Mouse (Mus musculus) midbrain, postnatal 0 days (tissue): ENCODE measurements around the gene Trak1. TPM values are rescaled to one million over a fixed set of nuclear protein-coding genes. Genes with fewer than 3 reads are reported as not detected.

ENCODE experiments used
- ATAC-seq: fragments of 200-750 bp; cut with Nextera tagmentation; 2 replicates; pipeline ENCODE4 v1.8.0; 2017; ENCODE audit warnings: moderate number of reproducible peaks, mild to moderate bottlenecking, moderate TSS enrichment, moderate library complexity; ENCODE audit not compliant: low FRiP score
- DNase-seq: peaks from one replicate; pipeline ENCODE4 v3.0.0-alpha.2; 2015; ENCODE audit warnings: low spot score
- H3K27ac ChIP-seq: fragments of 300-500 bp; sonication (generic); 2 replicates; pipeline ENCODE4 v1.5.1; 2014; ENCODE audit warnings: low read depth, mild to moderate bottlenecking, low read length, mixed read lengths
- H3K27me3 ChIP-seq: fragments of 300-500 bp; sonication (generic); 2 replicates; pipeline ENCODE4 v1.6.1; 2014; ENCODE audit warnings: low read length, control low read depth, mixed read lengths; ENCODE audit not compliant: insufficient read depth
- H3K36me3 ChIP-seq: fragments of 300-500 bp; sonication (generic); 2 replicates; pipeline ENCODE4 v1.6.1; 2014; ENCODE audit warnings: low read length, control low read depth, mixed read lengths; ENCODE audit not compliant: insufficient read depth
- H3K4me1 ChIP-seq: fragments of 300-500 bp; sonication (generic); 2 replicates; pipeline ENCODE4 v1.6.1; 2014; ENCODE audit warnings: mild to moderate bottlenecking, control low read depth, antibody characterized with exemption, low read length, mixed read lengths; ENCODE audit not compliant: insufficient read depth
- H3K4me2 ChIP-seq: fragments of 300-500 bp; sonication (generic); 2 replicates; pipeline ENCODE4 v1.6.1; 2014; ENCODE audit warnings: low read depth, mild to moderate bottlenecking, low read length, mixed read lengths; ENCODE audit not compliant: poor library complexity, severe bottlenecking
- H3K4me3 ChIP-seq: fragments of 300-500 bp; sonication (generic); 2 replicates; pipeline ENCODE4 v1.5.1; 2014; ENCODE audit warnings: low read depth, mild to moderate bottlenecking, low read length, moderate library complexity
- H3K9ac ChIP-seq: fragments of 300-500 bp; sonication (generic); replicated peaks from 2 replicates; pipeline ENCODE4 v1.6.1; 2014; ENCODE audit warnings: mild to moderate bottlenecking, low read length, moderate library complexity, mixed read lengths; ENCODE audit not compliant: poor library complexity, severe bottlenecking
- H3K9me3 ChIP-seq: fragments of 300-500 bp; sonication (generic); 2 replicates; pipeline ENCODE4 v1.6.1; 2016; ENCODE audit warnings: low read length, control low read depth
- CTCF ChIP-seq: IDR thresholded peaks from 2 replicates; pipeline ENCODE4 v1.5.1; 2016; ENCODE audit warnings: antibody characterized with exemption, mild to moderate bottlenecking
- WGBS: fragments of 180-500 bp; shearing (Covaris S2); extraction: QIAGEN DNeasy Blood & Tissue Kit; methylation state at CpG from one replicate; pipeline ENCODE4 v1.1.7; 2014; 5-methylcytosine and 5-hydroxymethylcytosine counted together
- polyA plus RNA-seq: library from polyadenylated mRNA; unstranded; fragments of >200 nt; fragmentation: Nextera tagmentation; extraction: Ambion mirVana; gene quantifications from 2 replicates; pipeline ENCODE4 v1.2.1, GENCODE M21; 2015
- total RNA-seq: library from RNA; depleted of rRNA; stranded (reverse); fragments of >200 nt; gene quantifications from 2 replicates; pipeline ENCODE4 v1.2.3, GENCODE M21; 2014

The Trak1 gene
- total and polyA plus RNA-seq, 2 experiments from 2014 or later, result 61.6 to 154 TPM

DNA sequence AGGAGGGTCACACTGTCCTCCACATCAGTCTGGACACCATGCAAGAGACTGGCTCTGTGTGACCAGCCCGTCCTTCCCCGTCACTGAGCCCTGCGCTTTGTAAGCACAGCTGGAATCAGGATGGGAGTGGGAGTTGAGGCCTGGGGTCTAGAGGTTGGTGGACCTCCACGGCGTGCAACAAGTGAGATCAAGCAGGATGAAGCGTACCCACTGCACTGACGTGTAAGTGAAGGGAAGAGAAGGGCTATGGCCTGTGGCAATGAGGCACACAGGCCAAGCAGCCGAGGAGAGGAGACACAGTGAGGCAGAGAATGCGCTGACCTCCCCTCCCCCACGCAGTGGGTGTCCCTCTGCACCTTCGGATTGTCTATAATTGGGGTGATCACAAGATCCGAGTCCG is 42.5 kb upstream of the Trak1 start:
- Histone ChIP-seq H3K9ac (no peak overlapping the region), H3K9me3 (no peaks in the 10 kb centered on the region), H3K4me1 (no peaks in the 10 kb centered on the region), H3K27me3 (no peaks in the 10 kb centered on the region), H3K27ac (no peak overlapping the region), H3K4me2 (no peak overlapping the region), H3K4me3 (no peak overlapping the region), H3K36me3 (0 out of 2 replicates have a peak, but pooled peaks cover 5% of the 10 kb centered on the region)
- ATAC-seq (no peak), DNase-seq (no peak)
- WGBS, result 92% methylated on average over 13 of the region's 13 CpGs
- TF ChIP-seq CTCF, result no peak

DNA sequence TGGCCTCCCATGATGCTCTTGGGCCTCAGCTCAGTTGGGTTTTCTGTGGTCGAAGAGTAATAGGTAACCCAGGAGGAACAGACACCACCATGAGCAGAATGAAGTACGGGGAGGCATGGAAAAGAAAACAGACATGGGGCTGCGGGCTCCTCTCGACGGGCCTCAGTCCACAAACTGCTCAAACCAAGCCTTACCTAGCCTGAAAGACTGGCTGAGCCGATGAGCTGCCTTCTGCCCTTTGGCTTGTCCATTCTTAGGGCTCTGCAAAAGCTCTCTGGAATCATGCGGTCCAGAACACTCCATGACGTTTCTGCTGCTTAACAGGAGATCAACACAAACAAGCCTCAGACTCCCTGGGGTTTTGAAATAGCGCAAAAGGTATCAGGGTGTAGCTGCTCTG is 40.2 kb upstream of the Trak1 start:
- ATAC-seq, result no peak
- H3K9ac ChIP-seq, result no peak overlapping the region

DNA sequence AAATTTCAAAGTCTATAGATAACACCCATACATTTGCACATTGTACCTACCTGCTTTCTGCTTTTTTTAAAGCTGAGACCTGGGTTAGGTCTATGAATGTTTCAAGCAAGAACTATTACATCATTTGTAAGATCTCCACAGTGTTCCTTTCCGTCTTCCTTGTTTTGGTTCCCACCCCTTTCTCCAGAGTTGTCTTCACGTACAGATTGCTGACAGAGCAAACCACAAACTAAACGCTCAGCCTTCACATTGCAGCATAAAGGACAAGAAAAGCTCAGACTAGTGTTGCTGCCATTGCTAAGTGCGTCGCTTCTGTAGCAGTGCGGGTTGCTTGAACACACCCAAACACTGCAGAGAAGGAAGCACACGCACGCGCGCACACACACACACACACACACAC is 32.0 kb upstream of the Trak1 start:
- no peak for TF ChIP-seq CTCF

More for the DNA sequence above, 40.2 kb upstream of the Trak1 start:
- WGBS, result 83% methylated on average over 9 of the region's 9 CpGs
- 0 out of 2 replicates have a peak, but pooled peaks cover 5% of the 10 kb centered on the region for H3K36me3 ChIP-seq
- no peak overlapping the region for H3K4me2 ChIP-seq
- no peaks in the 10 kb centered on the region for H3K9me3 ChIP-seq
- H3K27ac ChIP-seq, result no peak overlapping the region
- no peaks in the 10 kb centered on the region for H3K27me3 ChIP-seq
- no peak for DNase-seq
- no peak for TF ChIP-seq CTCF
- H3K4me3 ChIP-seq, result no peak overlapping the region
- H3K4me1 ChIP-seq, result no peaks in the 10 kb centered on the region

DNA sequence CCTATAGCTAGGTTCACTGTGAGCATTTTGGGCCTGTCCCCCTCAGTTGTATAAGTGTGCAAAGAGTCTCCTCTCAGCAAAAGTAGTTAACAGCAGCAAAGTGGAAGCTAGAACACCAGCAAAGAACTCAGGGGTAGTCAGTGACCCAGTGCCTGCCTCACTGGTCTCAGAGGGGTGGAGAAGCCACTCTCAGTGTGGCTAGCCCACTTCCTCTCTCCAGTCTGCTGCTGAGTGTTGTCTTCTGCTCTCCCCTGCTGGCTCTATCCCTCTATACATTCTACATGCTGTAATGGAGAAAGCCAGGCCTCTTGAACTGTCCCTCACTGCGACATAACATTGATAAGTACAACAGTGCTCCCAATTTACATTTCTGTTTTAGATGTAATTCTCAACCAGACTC is 26.2 kb upstream of the Trak1 start:
- TF ChIP-seq CTCF, result no peak
- Histone ChIP-seq H3K4me1 (no peaks in the 10 kb centered on the region), H3K9ac (no peak overlapping the region), H3K9me3 (no peaks in the 10 kb centered on the region), H3K36me3 (no peaks in the 10 kb centered on the region), H3K4me3 (no peak overlapping the region), H3K4me2 (no peak overlapping the region), H3K27ac (no peak overlapping the region), H3K27me3 (no peaks in the 10 kb centered on the region)
- 92% methylated on average over 1 of the region's 1 CpGs for WGBS
- ATAC-seq (no peak), DNase-seq (no peak)

More for the DNA sequence above, 32.0 kb upstream of the Trak1 start:
- H3K27ac ChIP-seq, result no peak overlapping the region
- ATAC-seq (no peak), DNase-seq (no peak)
- no peak overlapping the region for H3K4me2 ChIP-seq
- no peaks in the 10 kb centered on the region for H3K9me3 ChIP-seq
- WGBS, result 82% methylated on average over 10 of the region's 10 CpGs
- H3K4me3 ChIP-seq, result no peak overlapping the region
- H3K9ac ChIP-seq, result no peak overlapping the region
- H3K4me1 ChIP-seq, result no peaks in the 10 kb centered on the region
- no peaks in the 10 kb centered on the region for H3K27me3 ChIP-seq
- H3K36me3 ChIP-seq, result peaks cover 6% of the 10 kb centered on the region

DNA sequence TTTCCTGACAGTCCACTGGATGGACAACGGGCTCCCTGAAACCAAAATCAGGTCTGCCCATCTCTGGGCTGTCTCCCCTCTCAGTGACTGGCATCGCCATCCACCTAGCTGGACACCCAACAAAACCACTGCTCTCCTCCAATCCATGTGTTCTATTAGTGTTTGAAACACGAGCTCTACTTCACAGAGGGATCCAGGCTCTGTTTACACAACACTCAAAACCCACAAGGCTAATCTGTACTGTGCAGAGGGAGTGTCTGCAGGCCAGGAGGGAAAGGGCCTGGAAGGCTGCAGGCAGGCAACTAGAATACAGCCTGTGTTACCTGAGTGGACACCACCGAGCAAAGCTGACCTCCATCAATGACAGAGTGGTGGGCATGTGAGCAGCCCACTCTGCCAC is 25.7 kb upstream of the Trak1 start:
- Histone ChIP-seq H3K4me3 (no peak overlapping the region), H3K36me3 (no peaks in the 10 kb centered on the region), H3K4me2 (no peak overlapping the region), H3K27me3 (no peaks in the 10 kb centered on the region), H3K4me1 (no peaks in the 10 kb centered on the region), H3K27ac (no peak overlapping the region), H3K9me3 (no peaks in the 10 kb centered on the region), H3K9ac (no peak overlapping the region)
- no peak for TF ChIP-seq CTCF
- WGBS, result 79% methylated on average over 4 of the region's 4 CpGs
- ATAC-seq, result no peak
- no peak for DNase-seq

DNA sequence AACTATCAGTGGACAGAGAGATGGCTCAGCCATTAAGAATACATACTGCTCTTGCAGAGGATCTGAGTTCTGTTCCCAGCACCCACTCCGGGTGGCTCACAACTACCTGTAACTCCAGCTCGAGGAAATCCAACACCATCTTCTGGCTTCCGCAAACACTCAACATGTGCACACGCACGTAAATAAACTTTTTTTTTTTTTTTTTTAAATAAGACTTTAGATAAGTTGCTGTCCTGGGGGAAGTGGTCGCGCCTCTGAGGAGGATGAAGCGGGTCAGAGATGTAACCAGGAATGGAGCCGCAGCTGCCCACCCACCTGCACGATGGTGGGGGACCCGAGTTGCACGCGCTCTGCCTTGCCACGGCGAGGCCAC is 20.6 kb upstream of the Trak1 start:
- 13% methylated on average over 15 of the region's 15 CpGs for WGBS

More for the DNA sequence above, 20.6 kb upstream of the Trak1 start:
- Histone ChIP-seq H3K27ac (0 out of 2 replicates have a peak overlapping the region, but pooled peaks have one; percentile 77), H3K9me3 (no peaks in the 10 kb centered on the region), H3K4me1 (no peaks in the 10 kb centered on the region), H3K9ac (peak overlapping the region; percentile 63), H3K4me2 (peak overlapping the region; percentile 73), H3K4me3 (peak overlapping the region; percentile 64), H3K27me3 (no peaks in the 10 kb centered on the region), H3K36me3 (no peaks in the 10 kb centered on the region)
- DNase-seq (no peak), ATAC-seq (no peak)
- no peak for TF ChIP-seq CTCF
